Mouse (Mus musculus) c-Kit-positive CD71-negative TER-119-negative erythroid progenitor cells, embryonic 14.5 days (primary cell): Measurements from ENCODE around the gene 2010300C02Rik.
A peak's percentile ranks its signal among the peaks of the same experiment; 100 is the strongest.

ENCODE experiments used
- DNase-seq: peaks from one replicate; pipeline ENCODE4 v3.0.0-alpha.2; 2013; ENCODE audit warnings: low read depth

The 2010300C02Rik gene

GRCm38 (mm10) chr1:37666587-37666986, 53.3 kb downstream of the 2010300C02Rik start:
- DNase-seq: no peak

- DNase-seq: no peak
These were observed 54.2 kb downstream of the 2010300C02Rik start for GRCm38 (mm10) chr1:37665539-37666323.

DNA sequence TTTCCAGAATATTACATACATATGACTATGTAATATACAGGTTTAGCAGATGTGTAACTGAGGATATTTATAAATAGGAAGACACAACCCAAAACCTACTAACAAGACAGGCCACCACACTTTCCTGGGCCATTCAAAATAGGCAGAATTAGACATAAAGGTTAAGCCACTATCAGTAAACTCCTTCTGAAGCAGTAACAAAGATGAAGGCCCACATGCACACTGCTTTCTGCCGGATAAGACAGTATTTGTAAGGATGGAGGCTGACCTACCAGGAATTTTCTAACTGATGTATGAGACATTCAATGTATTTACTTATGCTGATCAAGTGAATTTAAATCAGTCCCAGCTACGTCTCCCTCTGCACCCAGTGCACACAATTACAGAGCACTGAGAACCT, 55.4 kb downstream of the 2010300C02Rik start:
- no peak for DNase-seq

DNA sequence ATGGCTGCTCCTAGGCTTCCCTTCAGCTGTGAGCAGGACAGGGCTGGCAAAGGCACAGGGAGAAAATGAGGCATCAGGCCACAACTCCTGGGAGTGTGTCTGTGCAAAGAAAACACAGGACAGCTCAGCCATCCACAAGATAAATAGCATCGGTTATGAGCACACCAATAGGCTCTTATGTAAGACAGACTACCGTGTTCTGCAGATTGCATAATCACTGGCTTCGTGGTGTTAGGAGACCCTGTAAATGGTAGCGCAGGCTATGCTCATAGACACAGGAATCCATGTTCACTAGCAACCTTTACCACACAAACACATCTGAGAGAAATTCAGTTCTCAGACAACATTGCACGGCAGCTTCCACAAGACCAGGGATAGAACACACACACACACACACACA, 56.3 kb downstream of the 2010300C02Rik start:
- no peak for DNase-seq

DNA sequence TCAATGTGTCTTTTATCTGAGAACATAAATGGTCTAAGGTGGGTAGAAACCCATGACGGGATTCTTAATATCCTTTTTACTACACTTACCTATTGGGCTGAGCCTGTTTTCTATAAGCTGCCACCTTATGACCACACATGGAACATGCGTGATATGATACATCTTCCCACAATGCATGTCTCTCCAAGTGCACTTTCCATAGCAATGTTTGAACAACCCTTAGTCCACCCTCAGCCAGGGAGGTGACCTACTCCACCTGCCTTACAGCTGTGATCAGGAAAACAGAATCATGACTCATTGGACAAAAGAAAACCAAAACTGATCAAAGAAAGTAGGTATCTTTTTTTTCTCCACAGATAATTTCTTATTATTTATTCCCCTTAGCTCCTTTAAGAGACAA, 63.9 kb downstream of the 2010300C02Rik start:
- DNase-seq: no peak

DNA sequence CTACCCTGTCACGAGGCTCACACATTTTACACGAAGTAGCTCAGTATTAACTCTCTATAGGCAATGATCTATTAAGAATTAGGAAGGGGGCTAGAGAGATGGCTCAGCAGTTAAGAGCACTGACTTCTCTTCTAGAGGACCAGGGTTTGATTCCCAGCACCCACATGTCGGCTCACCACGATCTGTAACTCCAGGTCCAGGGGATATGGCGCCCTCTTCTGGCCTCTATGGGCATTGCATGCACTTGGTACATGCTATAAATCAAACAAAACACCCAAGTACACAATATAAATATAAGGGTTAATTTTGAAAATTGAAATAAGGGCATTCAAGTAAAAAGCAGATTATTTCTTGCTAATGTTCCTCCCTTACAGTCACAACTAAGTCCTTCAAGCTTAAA, 65.9 kb downstream of the 2010300C02Rik start:
- no peak for DNase-seq

- DNase-seq: no peak
These were observed 72.8 kb downstream of the 2010300C02Rik start for GRCm38 (mm10) chr1:37647066-37647465.

GRCm38 (mm10) chr1:37644501-37644900, 75.4 kb downstream of the 2010300C02Rik start:
- DNase-seq: no peak

GRCm38 (mm10) chr1:37643794-37644365, 76.0 kb downstream of the 2010300C02Rik start:
- DNase-seq: no peak

GRCm38 (mm10) chr1:37641361-37641760, 78.5 kb downstream of the 2010300C02Rik start:
- DNase-seq: no peak

- peak; percentile 69 for DNase-seq
These were observed 80.8 kb downstream of the 2010300C02Rik start for GRCm38 (mm10) chr1:37639101-37639500.

DNA sequence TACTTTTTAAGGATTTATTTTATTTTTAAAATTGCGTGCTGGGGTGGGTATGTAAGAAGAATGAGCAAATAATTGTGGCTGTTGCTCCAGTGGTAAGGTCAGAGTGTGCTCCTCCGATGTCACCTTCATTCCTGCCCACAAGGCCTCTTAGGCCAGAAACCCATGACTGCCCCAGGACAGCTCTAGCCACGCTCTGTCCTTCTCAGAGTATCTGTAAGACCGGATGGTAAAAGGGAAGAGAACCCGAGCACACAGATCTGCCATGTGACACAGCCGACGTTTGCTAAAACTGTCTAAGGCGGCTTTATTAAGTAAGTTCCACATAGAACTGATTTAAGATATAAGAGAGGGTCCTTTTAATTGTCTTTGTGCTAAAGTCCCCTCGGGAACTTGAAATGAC, 81.3 kb downstream of the 2010300C02Rik start:
- DNase-seq: no peak

DNA sequence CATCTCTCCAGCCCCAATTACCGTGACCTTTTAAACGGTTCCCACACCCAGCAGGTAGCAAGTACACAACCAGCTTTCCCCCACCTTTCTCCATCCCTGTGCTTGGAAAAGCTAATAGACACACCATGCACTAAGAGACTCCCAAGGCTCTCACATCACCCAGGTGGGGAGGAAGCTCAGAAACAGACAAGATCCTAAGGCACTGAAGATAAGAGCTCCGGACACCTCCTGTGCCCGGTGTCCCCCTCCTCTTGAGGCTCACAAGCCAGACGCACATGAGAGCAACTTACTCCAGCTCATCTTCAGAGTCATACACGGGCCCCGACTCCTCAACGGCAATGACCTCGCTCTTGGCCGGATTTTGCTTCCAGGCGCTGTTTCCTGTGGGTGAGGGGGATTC, 82.3 kb downstream of the 2010300C02Rik start:
- no peak for DNase-seq

DNA sequence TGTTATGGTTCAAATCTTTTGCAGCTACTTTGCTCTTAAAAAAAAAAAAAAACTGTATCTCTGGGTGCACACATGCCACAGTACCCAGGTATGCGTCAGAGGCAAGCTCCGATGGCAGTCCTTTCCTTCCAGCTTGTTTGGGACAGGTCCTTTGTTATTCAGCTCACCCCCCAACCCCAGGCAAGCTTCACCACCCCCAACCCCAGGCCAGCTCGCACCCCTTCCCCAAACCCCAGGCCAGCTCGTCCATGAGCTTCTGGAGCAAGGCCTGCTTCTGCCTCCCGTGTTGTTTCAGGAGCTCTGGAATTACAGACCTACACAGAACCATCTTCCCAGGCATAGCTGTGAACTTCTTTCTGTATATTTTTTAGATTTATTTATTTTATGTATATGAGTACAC, 83.1 kb downstream of the 2010300C02Rik start:
- no peak for DNase-seq

DNA sequence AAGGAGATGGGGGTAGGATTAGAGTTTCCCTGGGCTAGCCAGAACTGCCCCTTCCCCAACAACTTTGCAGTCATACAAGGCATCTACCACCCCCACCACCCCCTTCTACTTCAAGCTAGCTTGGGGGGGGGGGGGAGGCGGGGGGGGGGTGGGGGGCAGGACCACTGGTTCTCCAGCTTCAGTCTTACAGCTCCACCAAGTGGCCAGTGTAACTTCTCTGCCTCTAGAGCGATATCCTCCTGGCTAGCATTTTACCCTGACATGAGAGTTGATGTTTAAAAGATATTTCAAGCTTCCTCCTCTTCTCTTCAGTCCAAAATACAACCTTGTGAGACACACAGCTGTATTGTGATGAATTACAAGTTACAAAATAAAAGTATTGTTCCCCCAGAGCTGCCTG, 83.7 kb downstream of the 2010300C02Rik start:
- peak; percentile 30 for DNase-seq

DNA sequence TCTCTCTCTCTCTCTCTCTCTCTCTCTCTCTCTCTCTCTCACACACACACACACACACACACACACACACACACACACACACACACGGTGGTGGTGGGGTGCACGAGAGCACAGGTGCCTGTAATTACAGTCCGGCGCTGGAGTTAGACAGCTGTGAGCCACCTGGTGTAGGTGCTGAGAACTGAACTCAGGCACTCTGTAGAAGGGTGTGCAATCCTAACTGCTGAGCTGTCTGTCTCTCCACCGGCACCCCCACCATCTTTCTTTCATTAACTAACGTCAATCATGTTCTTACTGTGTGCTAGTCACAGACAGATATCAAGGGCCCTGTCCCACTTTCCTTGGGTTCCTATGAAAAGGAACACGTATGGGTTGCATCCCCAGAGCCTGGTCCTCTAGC, 84.2 kb downstream of the 2010300C02Rik start:
- DNase-seq: no peak

DNA sequence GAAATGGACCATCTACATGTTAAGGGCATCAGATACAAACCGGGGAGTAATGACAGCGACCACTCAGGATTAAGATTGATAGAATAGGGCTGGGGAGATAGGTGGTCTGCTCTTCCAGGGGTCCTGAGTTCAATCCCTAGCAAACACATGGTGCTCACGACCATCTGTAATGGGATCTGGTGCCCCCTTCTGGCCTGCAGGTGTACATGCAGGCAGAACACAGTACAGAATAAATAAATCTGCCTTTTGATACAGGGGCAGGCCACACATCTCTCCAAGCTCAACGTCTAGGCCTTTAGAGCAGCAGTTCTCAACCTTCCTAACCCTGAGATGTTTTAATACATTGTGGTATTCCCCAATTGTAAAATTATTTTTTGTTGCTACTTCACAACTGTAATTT, 85.2 kb downstream of the 2010300C02Rik start:
- DNase-seq: peak; percentile 25

DNA sequence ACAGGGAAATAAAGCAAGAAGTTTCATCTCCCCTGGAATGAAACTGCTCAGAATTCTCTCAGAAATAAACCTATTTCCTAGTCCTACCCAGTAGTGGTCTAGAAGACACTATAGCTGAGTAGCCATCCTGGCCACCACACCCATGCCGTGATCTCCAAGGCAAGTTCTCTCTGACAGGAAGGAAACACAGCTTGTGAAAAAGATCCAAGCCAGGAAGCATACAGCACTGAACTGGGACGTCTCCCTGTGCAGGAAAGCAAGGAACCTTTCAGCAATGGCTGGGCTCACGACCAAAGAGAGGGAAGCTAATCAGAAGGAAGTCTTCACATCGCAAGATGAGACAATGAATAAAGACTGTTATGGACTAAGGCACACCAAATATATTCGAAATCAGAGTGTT, 86.4 kb downstream of the 2010300C02Rik start:
- no peak for DNase-seq

- no peak for DNase-seq
These were observed 87.5 kb downstream of the 2010300C02Rik start for GRCm38 (mm10) chr1:37632425-37632824.

GRCm38 (mm10) chr1:37631456-37631855, 88.4 kb downstream of the 2010300C02Rik start:
- DNase-seq: no peak

- no peak for DNase-seq
These were observed 89.3 kb downstream of the 2010300C02Rik start for GRCm38 (mm10) chr1:37630412-37631210.

GRCm38 (mm10) chr1:37629876-37630275, 90.0 kb downstream of the 2010300C02Rik start:
- no peak for DNase-seq

DNA sequence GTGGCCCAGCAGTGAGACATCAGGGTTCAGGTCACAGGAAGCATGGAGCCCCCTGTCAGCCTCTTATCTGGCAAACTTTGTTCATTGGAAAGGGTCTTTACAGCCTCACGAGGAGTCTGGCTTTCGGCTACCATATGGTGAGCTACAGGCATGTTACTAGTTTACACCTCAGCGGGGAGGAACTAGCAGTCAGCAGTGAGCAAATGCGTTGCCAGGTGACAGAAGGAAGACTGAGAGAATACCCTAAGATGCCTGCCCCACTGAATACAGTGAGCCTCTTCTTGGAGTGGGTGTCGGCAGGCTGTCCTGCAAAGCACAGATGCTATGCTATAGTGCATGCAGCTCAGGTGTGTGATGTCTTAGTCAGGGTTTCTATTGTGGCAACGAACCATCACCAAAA, 91.1 kb downstream of the 2010300C02Rik start:
- no peak for DNase-seq
